Mouse (Mus musculus) frontal cortex, adult 2 months (tissue): Measurements from ENCODE around the gene Fez1. TPM values are rescaled to one million over a fixed set of nuclear protein-coding genes. Genes with fewer than 3 reads are reported as not detected.

Experiments used
- DNase-seq, 2 experiments: peaks; one replicate each; pipeline ENCODE4 v3.0.0; 2022; ENCODE audit warnings: low spot score in 1 of 2; ENCODE audit errors: extremely low spot score in 1 of 2
- polyA plus RNA-seq: library from polyadenylated mRNA; depleted of rRNA; stranded (reverse); fragments of >200 nt; gene quantifications from 2 replicates; pipeline ENCODE4 v1.2.3, GENCODE M21; 2012

The Fez1 gene
- polyA plus RNA-seq, 1 experiment, result 327 TPM

DNA sequence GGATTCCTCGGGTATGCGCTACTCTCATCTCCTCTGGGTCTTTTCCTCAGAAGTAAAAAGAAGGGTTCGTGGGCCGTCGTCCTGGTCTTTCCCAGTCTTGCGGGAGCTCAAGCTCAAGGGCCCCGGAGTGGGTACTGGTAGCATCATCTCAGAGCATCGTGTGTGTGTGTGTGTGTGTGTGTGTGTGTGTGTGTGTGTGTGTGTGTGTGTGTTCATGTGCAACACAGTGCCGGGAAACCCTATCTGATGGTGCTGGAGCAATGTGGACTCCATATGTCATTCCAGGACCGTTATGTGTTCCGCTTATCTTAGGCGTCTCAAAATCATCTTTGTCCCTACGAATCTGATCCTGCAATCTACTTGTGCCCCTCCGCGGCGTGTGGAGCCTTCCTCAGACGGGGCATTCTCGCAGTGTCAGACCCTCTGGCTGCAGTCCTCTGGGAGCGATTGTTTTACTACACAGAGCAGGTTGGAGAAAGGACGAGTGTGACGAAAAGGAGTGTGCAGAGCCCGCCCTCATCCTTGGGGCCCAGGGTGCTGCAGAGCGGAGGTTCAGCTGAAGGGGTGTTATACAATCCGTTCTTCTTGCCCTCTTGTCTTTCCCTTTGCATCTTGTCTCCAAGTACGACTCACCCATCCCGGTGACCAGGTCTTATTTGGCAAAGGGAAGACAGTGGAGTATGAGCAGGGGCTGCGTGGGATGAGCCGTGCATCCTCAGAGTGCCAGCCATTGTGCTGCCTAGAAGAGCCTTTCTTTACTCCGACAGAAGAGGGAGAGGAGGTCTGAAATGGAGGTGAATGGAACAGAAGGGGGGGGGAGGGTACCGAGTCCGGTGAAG, 11.6 kb downstream of the Fez1 start:
- peak; percentile 46 to 72 for DNase-seq

DNA sequence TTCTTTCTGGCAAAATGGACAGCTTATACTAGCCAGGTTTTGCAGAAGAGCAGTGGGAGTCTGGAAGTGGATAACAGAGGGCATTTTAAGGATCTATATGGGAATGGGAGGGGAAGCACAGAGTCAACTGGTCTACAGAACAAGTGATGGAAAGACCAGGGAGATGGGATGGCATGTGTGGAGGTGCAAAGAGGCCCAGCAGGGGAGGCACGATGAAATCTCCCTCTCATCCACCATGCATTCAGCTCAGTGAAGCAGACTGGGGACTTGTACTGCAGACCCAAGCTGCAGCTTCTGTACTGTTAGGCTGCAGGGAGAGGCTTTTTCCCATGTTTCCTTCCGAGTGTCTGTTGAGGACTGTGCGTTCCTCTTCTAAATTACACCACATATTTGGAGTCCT, 12.2 kb downstream of the Fez1 start:
- no peak for DNase-seq

DNA sequence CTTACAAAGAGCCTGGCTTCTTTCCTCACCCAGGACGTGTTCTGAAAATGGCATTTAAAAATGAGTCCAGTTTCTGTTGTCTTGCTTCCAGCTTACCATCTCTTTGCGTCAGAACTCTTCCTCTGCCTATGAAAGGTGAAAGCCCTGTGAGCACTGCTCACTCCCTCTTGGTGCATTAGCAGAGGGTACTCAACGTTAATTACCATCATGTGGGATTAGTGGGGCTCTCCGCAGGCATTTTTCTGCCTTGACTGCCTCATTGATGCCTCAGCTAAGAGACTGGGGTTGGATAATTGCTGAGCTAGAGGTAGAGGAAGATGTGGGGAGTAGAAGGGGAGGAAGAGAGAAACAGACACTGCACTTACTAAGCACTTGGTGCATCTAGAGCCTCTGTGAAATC, 24.7 kb downstream of the Fez1 start:
- DNase-seq, result no peak

DNA sequence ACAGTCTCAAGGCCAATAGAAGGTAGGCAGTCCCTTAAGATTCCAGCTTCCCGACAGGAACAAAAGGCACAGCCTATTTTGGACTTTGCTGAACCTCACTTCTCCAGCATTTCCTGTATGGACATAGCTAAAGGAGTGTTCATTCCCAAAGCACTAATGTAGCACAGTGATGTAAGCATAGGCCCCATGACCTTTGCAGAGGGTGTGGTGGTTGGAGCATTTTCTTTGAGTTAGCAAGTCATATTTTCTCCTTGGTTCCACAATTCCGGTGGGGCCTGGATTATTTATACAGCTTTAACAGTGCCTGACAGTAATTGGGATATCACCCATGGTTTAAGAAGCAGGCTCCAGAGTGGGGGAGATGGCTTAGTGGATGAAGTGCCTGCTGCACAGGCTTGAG, 27.0 kb downstream of the Fez1 start:
- no peak for DNase-seq

DNA sequence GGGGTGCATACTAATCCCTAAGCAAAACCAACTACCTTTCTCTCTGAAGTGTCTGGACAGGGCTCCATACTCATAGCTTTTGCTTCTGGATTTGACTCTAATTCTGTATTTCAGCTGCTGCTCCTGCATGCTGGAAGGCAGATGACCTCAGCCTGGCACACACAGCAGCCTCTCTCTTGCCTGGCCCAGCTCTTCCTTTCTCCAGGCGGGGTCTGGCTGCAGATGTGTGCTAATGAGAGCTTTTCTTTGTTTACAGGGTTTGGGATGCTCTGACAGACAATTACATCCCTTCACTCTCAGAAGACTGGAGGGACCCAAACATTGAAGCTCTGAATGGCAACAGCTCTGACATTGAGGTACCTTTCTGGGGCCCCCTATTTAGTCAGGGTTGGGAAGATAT, 28.4 kb downstream of the Fez1 start:
- DNase-seq, result peak; percentile 24 to 38

DNA sequence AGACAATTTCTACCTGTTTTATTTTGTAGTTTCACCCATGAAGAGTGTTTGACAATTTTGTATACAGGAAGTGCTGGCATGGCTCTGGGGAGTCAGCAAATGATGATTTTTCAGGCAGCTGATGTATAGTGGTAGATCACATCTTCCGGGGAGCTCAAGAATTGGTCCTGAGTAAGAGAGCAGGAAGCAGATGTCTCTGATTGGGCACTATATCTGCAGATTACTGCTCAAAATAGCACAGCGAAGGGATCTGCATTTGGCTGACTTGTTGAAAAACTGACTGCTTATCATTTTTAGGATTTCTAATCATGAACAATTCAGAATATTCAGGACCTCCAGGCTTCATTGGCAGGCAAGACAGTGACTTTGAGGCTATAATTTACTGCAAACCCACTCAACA, 30.5 kb downstream of the Fez1 start:
- peak in 1 of 2 experiments; percentile 27 for DNase-seq

DNA sequence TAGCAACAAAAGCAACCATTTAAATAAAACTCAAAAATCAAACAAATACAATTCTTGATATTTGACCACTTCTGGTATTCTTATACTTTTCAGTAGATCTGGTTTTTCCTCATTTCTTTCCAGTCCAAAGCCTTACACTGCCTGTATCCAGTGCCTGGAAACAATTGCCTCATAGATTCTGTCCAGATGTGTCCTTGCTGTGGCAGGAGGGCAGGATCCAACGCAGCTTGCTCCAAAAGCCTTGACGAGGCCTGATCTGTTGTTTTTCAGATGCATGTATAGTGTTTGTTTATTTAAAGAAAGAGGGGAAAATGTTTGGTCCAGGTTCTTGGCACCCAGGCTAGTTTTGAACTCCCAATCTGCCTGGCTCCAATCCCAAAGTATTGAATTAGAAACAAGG, 34.7 kb downstream of the Fez1 start:
- no peak for DNase-seq

DNA sequence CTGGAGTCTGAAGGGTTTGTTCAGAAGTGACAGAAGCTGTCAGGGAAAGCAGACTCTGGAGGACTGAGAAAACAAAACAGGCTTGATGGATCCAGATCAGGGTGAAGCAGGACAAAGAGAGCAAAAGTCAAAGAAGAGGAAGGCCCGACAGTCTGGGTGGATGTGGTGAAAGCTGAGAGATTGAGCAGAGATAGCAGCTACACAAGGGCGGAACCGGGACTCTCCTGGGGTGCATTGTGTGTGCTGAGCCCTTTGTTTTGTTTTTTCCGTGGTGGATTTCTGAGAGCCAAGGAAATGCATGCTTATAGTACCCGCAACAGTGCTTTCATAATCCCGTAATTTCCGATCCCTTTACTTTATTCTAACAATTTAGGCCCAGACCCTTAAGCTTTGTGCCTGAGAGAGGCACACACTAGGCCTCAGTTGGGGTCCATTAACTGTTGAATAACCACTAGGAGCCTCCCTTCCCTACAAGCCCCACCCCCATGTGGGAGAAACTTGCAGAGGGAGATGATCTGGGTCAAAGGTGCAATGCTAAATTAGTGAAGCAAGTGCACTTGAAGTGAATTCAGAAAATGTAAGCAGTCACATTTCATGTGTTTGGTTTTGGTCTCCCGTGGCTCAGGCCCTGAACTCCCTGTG, 35.9 kb downstream of the Fez1 start:
- DNase-seq, result no peak

DNA sequence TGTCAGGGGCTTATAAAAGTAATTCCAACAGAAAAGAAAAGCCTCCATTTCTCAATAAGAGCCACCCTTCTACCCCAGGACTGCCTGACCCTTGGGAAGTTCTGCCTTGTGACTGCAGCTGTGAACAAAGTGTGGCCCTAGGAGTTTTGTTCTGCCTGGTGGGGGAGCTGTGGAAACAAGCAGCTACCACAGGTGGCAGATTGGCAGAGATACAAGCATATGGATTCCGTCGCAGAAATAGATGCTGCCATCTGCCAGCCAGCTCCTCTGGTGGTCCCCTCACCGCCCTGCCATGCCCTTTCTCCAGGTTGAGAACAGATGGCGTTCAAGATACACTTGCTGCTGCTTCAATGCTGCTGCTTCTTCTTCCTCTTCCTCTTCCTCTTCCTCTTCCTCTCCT, 37.0 kb downstream of the Fez1 start:
- peak in 1 of 2 experiments; percentile 59 for DNase-seq

DNA sequence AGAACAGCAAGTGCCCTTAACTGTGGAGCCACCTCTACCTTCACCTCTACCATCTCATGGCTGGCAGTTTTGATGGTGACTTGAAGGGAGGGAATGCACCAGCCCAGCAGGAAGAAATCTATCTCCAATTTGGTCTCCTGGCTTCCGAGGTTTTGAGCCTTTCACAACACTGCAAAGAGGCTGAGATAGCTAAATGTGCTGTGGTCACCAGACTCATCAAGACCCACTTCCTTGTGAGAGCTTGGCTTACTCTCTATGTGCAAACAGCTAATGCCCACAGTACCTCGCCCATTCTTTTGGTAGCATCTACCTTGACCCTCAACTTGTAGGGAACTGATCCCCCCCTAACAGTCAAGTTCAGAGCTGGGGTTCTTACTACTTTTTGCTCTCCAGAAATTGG, 40.9 kb downstream of the Fez1 start:
- DNase-seq, result no peak

DNA sequence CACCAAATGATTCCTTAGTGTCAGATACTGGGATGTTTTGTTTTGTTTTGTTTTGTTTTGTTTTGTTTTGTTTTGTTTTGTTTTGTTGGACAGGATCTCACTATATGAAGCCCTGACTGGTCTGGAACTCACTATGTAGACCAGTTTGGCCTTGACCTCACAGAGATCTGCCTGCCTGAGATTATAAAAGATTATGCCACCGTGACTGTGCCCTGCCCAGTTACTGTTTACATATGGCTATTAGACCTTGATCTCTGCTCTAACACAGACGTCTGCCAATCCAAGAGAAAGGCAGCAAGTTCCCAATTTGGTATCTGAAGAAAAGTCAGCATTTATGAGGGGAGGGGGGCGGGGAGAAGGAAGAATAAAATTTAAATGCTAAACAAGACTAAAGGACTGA, 42.0 kb downstream of the Fez1 start:
- no peak for DNase-seq

DNA sequence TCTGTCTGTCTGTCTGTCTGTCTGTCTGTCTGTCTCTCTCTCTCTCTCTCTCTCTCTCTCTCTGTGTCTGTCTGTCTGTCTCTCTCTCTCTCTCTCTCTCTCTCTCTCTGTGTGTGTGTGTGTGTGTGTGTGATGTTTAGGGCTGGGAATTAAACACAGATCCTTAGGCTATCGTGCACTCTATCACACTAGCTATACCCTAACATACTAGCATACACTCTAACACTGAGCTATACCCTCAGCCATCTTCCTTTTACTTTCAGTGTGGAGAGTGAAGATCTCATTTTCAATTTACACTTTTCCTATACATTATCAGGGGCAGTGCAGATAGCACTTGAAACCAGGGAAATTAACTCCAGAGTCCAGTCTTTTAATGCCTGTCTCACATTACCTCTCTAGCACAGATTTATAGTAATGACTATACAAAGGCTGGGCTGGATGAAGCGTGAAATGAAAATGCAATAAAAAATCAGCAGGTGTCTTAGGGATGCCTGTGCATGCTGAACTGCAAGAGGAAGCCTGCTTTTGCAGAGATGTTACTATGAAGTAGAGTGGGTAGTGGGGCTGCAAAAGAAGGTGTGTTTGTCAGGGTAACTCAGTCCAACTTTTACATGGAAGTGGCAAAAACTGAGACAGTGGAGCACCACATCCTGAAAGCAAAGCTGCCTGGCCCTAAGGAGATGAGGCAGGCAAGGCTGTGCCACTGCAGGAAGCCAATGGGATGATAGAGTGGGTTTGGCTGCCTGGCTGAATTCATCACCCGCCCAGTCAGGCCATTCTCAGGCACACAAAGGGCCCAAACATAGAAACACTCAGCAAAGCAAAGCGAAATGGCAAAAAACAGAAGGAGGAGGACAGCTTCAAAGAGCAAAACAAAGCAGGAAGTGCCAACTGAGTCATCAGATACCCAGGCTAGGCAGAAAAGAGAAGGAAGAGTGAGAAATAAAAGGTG, 43.5 kb downstream of the Fez1 start:
- peak; percentile 35 to 57 for DNase-seq

DNA sequence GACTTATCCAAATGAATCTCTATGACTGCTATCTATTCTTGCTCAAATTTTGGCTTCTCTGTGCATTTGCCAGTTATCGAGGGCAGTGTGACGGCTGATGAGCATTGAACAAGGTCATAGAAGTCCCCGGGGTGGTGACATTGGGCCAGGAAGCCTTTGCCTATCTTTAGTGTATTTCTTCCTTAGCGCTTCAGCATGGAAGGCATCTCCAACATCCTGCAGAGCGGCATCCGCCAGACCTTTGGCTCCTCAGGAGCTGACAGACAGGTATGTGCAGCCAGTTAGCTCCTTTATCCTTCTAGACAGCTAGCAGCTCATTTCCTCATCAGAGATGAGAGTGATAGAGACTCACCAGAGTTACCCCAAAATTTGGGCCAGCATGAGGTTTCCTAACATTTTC, 47.0 kb downstream of the Fez1 start:
- DNase-seq, result no peak

DNA sequence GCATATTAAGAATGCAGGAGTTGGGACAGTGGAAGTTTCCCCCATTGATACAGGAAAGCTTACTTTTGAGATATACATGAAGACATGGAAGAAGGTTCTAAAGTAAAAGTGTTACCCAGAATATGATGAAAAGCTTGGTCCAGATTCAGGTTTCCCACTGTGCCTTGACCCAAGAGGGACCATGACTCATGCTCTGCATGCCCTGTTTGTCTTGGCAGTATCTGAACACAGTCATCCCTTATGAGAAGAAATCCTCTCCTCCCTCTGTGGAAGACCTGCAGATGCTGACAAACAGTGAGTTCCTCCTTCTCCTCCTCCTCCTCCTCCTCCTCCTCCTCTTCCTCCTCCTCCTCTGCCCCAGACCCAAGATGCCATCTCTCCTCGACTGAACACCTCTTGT, 48.6 kb downstream of the Fez1 start:
- DNase-seq, result no peak

DNA sequence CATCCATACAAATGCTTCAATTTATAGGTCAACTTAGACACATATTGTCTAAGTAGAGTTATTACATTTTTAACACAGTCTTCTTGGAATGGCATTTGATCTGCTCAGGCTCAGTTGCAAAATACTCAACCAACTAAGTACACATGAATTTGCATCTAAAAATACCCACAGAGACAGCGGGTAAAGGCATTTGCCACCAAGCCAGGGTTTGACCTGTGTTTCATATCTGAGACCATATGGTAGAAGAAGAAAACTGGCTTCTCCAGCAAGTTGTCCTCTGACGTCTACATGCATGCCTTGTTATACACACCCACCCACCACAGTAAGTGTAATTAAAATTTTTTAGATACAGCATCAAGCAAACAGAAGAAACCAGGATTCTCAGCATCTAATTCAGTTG, 52.1 kb downstream of the Fez1 start:
- no peak for DNase-seq

DNA sequence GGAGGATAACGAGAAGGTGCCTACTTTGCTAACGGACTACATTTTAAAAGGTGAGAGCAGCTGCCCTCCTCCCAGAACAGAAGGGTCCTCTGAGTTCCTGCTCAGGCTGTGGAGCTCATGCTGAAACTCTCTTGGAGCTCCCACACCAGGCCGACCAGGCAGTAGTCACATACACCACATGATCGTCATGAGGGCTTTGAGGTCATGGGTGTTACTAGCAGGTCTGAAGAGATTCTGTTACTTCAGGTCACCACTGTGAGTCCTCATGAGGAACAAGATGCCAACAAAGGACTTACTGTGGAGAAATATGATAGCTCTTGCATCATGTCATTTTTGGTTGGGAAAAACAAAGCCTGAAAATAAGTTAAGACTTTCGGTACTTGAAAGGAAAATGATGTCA, 54.6 kb downstream of the Fez1 start:
- DNase-seq, result no peak

DNA sequence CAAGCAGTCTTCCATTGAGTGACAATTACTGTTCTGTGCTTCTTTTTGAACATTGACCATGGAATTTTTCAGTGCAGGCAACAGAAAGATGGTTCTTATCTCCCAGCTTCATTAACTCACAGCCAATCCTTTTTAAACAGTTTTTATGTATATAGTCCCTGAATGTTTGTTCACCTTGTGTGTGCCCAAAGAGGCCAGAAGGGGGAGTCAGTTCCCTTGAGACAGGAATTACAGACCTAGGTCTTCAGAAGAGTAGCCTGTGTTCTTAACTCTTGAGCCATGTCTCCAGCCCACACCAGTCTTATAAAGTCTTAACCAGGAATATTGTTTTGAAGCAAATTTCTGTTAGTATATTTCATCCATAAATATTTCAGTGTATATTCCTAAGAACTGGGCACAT, 55.1 kb downstream of the Fez1 start:
- no peak for DNase-seq

DNA sequence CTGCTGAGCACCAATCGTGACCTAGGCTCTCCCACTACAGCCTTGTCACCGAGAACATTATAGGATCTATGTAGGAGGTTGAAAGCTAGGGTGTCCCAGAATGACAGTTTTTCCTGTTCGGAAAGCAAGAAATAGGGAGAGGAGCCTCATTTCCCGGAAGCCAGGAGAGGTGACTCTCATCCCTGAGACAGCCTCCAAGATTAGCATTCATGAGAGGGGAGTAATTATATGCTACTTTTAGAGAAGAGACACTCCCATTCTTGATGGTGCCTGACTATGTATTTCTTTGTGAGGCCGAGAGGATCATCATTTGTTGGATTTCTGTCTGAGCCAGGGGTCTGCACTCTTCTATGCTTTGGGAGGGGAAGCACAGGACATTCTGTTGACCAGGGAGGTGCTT, 60.0 kb downstream of the Fez1 start:
- peak in 1 of 2 experiments; percentile 51 for DNase-seq

DNA sequence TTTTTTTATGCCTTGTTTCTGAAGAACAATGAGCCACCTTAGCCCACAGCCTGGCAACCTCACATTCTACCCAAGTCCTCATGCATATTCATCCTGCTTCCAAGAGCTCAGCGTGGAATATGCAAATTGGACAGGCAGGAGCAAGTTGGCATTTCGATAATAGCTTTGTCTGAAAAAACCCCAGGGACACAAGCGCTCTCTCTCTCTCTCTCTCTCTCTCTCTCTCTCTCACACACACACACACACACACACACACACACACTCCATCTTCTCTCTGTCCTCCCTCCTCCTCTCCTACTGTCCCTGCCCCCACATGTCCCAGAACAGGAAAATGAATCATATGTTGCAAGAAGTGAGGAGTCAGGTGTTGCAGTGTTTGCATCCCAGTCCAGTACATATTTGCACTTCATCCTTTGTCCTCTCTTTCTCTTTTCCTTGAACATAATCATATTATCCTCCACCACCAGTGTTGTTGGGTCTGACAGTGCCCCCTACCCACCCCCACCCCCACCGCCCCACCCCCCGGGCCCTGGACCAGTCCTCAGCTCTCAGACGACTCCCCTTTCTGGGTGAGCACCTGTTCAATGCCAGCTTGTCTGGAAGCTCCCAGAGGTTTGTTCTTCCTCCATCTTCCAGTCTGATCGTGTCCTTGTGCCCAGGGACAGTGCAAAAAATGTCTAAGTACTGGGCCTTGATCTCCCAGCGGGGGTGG, 60.5 kb downstream of the Fez1 start:
- peak; percentile 72 to 73 for DNase-seq

DNA sequence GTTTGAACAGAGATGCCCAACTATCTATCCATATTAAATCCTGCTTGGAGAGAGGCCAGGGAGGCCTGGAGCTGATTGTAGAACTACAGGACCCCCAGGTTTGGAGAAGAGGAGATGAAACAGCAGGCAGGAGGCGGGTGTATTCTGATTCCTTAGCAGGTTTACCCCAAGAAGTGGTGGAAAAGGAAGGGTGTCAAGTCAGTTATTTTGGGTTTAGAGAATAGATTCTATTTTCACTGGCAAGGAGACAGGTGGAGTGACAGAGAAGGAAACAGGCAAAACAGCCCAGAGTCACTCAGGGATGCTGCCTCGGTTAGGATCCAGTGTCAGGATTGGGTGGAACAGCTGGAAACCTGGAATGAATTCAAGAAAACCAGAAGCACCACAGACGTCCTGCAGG, 61.9 kb downstream of the Fez1 start:
- DNase-seq, result no peak

DNA sequence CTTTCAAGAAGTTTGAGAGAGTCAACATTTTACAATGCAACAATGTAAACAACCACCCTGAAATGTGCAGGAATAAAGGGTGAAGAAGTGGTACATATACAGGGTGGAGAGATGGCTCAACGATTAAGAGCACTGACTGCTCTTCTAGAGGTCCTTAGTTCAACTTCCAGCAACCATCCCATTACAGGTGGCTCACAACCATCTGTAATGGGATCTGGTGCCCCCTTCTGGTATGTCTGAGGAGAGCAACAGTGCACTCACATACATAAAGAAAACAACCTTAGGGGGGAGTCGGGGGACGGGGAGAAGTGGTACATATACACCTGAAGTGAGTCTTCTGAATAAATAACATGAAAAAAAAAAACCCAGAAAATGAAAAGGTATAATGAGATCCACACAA, 63.6 kb downstream of the Fez1 start:
- peak in 1 of 2 experiments; percentile 51 for DNase-seq
